Mouse (Mus musculus): ENCODE measurements at regions not wholly inside any gene's neighbourhood (a gene's known extent, or its start where the extent isn't known, plus 50 kb on each side); places are given as distances from the start of the nearest gene placed in this dataset.
A peak's percentile ranks its signal among the peaks of the same experiment; 100 is the strongest.

DNA sequence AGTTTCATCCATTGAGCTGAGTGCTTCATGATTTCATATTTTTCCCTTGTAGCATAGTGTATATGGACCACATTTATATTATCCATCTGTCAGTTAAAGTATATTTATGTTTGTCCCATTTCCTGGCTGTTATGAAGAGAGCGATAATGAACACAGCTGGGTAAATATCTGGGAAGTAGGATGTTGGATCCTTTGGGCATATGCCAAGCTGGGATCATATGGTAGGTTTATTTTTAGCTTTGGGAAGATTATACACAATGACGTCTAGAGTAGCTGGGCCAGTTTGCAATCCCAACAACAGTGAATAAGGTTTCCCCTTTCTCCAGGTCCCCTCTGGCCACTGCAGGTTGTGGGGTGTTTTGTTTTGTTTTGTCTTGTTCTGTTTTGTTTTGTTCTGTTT, 164.5 kb downstream of the Gm765 start:
- no peak for DNase-seq

DNA sequence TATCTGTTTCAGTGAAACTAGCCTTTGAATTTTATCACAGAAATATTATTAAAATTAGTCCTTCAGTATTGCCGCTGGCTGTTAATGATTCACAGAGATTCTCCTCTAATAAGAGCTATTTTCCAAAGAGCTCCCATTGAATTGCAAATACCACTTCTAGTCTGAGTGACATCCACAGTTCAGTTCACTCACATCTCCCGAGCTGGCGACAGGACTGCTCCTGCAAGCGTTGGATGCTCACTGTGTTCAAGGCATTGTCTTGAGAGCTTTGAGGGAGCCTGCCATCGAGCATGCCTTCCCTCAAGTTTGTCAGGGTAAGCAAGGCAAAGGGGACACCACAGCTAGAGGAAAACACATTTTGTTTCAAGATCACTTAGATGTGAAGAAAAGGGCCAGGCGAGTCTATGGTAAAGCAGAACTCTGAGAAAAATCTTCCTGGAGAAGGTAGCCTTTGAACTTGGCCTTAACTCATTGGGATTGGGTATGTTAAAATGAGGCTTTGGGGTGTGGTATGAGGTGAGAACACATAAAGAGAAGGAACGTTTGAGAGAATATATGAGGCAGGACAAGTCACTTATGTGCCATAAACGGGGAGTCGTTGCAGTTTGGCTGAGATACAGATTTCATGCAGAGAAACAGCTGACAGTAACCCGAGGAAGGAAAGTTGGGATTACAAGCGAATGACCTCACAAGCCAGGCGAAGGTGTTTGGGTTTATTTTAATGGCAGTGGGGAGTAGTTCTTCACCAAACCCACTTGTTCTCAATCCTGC, 193.3 kb downstream of the Gm765 start:
- no peak for DNase-seq

DNA sequence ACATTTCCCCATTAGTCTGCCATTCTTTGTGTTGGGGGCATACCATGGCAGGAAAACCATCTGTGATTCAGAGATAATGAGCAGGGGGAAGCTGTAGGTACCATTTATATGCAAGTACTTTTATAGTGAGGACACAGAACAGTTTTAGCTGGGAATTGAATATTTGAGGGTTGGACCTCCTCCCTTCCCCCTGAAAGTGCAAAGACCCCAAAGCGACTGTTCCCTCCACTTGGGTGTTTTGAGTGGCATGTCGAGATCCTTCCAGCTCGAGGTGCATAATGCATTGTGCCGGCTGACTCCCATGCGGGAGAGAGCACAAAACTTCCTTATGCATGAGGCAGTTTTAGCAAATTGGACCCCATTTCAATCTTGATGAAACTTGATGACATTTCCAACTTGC, 194.7 kb downstream of the Gm765 start:
- DNase-seq = no peak

DNA sequence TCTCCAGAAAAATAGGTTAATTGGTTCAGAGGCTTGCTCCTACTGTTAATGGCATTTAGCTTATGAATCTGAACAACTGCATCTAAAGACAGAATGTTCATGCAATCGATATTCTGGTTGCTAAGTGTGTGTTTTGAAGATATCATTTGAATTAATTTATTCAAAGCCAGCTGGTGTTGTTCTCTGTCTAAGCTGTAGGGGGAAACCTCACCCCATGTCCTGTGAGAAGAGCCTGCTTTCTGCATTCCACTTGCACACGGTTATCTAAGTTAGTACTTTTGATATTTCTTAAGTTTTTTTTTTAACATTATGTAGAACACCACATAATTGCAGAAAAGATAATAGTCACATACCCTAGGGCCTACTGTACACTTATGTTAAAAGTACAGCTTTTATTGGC, 209.6 kb downstream of the Gm765 start:
- DNase-seq = no peak

DNA sequence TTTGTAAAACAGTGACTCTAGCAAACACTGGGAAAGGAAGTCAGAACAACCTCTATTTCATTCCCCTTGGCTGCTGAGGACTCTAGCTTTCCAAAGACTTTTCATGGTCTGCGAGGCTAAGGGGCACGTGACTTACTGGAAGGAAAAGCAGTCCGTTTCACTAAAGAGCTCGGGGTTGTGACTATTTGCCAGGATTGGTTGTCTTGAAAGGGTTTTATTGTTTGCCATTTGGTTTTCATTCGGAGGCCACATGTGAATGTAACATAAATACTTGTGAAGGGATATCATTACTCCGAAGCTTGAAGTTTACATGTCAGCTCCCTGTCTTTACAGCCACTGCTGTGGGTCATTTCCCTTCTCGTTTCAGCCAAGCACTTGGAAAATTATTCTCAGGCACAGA, 217.1 kb downstream of the Gm765 start:
- no peak for DNase-seq

DNA sequence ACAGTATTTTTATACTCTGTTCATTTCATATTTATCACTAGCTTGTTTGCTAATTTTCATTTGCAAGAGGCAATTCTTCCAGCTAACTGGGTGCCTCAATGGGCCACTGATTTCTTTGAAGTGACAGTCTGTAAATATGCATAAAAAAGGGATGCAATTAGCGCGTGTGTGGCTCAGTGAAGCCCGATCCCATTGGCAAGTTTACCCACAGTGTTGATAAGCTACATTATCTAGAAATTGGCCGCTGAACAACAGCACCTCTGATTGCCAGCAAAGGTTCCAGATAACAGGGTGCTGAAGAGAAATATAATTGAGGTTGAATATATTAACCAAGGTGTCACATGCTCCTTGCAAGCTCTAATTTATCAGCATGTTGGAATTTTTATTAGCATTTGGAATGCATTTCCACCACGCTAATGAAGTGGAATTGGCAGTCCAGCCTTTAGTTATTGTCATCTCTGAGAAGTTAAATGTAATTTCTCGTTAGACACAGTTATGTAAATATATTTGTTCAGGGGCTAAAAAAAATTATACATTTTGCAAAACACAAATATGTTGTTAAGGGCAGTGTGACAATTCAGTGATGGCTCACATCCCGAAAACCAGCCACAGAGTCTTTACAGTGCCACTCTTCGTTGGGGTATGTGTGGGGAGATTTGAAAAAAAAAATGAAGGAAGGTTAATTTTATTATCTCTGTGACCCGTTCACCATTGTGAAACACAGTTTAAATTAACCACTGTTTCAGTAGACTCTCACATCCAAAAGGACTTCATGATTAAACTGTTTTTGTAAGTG, 224.0 kb downstream of the Gm765 start:
- DNase-seq = no peak

DNA sequence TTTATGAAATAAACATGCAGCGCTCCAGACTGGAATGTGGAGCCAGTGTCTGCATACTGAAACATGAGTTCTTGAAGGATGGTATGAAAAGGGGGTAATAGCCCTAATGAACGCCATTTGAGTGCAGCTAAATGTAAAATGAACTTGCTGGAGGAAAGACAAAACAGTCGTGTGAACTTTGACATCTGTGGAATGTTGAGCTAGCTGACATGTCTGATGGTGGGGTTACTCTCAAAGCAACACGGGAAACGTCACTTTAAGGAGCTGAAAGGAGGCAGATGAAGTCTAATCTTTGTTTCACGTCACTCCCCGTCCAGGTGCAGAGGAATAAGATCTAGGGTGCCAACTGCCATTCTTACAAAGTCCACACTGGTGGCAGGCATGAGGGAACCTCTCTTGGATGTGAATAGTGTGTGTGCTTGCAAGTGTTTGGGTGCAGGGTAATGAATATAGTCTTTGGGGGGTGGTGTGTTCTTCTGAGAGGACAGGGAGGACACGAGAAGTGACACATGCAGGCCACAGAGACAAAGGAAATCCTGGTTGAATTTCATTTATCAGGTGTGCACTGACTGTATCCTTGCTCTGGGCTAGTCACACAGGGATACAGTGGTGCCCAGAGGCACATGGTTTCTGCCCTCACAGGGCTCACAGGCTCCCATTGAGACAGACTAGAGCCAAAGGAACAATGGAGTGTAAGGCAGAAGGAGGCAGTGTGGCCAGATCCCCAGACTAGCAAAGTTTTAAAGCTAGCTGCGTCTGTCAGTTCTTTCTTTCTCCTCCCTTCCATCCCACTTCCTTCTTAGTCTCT, 228.0 kb downstream of the Gm765 start:
- no peak for DNase-seq

DNA sequence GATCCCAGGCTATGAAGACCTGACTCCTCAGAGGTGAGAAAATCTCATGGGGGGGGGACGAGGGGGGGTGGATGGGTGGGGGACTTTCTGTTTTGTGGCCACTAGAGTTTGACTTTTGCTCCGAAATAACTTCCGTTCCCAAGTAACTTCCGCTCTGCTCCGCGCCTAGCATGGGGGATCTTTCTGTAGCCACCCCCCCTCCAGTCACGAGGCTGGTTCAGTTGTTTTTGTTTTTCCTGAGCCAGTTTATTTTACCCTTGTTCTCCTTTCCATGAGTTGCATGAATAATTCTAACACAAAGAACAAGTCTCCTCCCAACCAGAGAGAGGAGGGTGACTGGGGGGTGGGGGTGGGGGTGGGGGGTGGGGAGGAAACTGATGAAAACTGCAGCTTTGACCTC, 228.8 kb downstream of the Gm765 start:
- no peak for DNase-seq

DNA sequence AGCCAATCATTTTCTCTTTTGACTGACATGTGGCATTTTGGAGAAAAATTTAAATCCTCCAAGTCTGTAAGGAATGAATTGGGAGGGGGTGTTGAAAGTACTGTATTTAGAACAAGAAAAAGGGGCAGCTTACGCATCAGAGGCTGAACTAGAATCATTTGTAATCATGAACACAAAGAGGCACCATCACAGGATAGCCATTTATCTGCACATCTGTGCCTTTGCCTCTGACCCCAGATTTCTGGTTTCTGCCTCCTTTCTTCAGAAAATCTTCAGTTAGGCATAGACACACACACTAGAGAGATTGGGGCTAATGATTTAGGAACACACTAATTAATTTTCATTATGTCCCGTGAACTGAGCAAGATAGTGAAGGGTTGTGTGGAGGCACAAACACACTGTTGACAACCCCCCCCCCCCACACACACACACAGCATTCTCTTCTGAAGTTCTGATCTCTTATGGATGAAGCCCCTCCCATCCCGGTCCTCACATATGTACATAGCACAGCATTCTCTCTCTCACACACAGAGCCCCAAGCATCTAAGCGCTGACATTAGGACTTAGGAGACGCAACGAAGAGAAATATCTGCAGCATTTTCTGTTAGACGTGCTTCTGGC, 229.9 kb downstream of the Gm765 start:
- DNase-seq = no peak

DNA sequence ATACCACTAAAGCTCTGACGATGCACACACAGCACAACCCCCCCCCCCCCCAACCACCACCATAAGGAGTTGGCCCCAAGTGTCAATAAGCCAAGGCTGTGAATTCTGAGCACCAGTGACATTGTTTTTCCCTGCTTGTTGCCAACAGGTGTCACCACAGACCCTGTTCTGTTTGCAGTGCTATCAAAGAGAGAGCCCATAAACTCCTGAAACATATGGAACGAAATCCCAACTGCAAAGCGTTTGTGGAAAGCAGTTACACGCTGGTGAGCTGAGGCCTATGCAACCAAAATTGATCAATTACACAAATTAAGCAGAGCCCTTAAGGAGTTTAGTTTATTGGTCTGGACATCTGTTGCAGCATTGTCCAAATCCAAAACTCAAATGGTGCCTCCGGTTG, 235.4 kb downstream of the Gm765 start:
- no peak for DNase-seq

DNA sequence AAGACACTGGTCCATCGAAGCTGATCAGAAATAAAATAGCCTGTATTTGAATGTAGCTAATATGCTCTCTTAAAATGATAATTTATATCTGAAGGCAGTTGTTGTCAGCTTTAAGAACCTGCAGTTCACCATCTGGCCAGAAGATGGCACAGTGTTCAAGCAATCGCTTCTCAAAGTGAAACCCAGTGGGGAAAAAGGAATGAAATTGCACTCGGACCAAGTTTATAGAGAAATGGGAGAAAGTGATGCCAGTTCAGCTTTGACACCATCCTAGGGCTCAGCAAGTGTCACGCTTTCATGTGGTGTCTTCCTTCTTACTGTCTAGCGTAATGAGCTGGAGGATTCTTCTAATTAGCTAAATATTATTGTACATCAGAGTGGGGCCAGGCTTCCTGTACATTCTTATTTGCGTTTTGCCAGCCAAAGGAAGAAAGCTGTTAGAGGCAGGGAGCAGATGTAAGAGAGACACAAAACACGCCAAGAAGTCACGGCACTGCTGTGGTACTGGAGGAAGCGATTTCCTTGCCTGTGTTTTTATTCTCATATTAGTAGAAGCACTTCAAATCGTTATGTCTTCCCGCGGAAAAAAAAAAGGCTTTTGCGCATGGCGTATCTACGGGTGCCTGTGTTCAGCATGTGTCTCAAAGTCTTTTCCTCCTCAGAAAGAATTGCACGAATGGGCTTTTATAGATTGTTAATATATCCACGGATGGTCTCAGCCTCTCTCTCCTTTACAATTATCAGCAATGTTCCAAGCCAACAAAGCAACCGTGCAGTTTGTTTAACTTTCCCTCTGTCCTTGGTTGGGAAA, 237.1 kb downstream of the Gm765 start:
- peak; percentile 44 for DNase-seq

DNA sequence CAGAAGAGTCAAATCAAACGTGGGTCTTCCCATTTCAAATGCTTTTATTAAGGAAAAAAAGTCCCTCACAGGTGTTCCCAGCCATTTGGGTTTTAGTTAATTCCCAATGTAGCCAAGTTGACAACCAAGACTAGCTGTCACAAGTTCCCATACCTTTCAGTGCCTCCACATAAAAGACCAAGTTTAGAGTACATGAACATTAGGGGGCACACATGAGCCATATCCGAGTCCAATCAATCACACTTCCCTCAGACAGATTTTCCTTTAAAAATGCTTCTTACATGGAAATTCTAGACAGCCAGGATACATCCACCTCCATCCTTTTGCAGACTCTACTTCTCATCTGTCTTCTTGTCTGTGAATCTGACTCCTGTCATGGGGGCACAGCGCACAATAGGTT, 238.1 kb downstream of the Gm765 start:
- DNase-seq = no peak

DNA sequence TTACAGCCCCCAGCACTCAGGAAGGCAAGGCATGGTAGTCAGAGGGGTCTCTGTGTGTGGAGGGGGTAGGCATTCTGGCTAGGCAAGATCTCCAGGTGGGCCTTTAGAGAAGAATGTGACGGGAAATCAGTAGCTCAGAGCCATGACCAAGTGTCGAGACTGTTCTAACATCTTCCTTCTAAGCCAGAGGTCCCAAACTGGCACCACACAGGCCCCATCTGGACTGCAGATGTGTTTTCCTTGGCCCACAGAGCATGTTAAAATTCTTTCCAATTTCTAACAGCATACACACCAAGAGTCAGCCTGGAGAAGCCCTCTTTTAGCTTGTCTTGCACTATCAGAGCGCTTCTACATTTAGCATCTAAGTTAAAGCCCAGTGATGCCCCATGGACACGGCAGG, 241.5 kb downstream of the Gm765 start:
- no peak for DNase-seq

DNA sequence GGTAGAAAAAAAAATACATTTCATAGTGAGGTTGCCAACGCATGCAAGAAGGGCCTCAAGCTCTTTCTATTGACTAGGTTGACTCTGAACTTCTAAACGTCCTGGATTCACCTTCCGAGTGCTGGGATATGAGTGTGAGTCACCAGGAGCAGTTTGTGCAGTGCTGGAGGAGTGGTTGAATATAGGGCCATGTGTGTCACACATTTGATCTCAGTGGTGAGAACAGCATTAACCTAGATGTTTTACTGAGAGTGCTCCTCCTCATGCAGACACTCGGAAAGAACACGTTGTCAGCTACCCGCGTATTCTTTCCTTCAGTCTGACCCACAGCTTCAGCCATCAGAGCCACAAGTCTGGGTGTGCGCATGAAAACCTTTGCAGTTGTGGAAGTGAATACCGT, 243.4 kb downstream of the Gm765 start:
- DNase-seq = no peak

DNA sequence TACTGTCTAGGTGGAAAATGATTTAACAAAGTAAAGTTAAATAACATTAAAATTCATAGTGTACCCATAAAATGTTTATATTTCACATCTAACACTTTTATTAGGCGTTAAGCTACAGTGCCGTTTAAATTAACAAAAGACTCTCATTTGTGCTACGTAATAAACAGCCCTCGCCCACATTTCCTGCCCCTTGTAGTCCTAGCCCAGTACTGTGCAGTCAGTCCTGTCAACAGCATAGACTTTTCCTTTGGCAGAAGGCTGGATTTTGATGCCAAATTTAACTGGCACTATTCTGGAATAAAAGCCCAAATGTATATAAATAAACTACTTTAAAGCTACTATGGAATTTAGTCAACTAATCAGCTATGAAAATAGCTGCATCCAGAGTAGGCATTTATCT, 247.3 kb downstream of the Gm765 start:
- no peak for DNase-seq

DNA sequence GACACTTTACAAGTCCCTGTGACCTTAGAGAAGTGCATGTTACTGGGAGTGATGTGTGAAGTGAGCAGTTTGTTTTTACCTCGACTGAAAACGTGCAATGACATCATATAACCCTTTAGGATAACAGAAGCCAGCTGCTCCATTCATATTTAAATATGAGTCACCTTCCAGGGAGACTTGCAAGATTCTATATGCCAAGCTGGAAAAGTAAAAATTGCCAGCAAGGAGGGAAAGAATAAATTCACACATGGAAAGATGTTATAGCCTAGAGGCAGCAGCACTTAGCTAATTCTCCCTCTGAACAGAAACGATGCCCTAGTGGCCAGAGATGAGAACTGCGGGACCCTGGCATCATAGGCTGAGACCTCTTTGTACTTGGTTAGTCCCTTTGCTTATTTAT, 253.4 kb downstream of the Gm765 start:
- no peak for DNase-seq

DNA sequence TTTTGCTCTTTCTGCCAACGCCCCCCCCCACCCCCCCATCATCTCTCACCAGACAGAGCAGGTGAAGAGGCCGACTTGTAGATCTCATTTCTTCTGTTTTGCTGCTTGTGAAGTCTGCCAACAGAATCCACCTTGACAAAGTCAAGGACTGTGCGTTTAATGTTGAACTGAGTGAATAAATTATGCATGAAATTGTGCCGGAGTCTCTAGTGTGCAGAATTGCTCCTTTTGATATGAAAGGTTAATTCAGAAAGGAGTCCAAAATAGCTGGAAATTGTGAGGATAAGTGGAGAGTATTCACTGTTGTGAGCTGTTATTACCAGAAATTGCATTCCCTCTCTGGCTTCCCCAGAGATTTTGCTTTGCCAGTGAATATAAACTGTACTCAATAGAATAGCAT, 262.5 kb downstream of the Gm765 start:
- no peak for DNase-seq
